Mouse (Mus musculus) myocyte (in vitro differentiated cells): ENCODE measurements around the gene Tdp1.

Source experiments
- CEBPB ChIP-seq: IDR thresholded peaks from 2 replicates; pipeline ENCODE4 v1.6.1; 2011; ENCODE audit warnings: mild to moderate bottlenecking, moderate library complexity; ENCODE audit not compliant: poor library complexity, insufficient read depth, severe bottlenecking
- E2F4 ChIP-seq: IDR thresholded peaks from one replicate; pipeline ENCODE4 v1.6.1; 2011; ENCODE audit warnings: mild to moderate bottlenecking, control low read depth, moderate library complexity; ENCODE audit not compliant: insufficient read depth
- MAX ChIP-seq: IDR thresholded peaks from one replicate; pipeline ENCODE4 v1.6.1; 2011; ENCODE audit warnings: low read depth, mild to moderate bottlenecking, control low read depth
- MYOG ChIP-seq, 3 experiments: IDR thresholded peaks; one replicate each; pipeline ENCODE4 v1.6.1; 2011; ENCODE audit warnings: control low read depth in 2 of 3, low read depth in 2 of 3, mild to moderate bottlenecking in 2 of 3; ENCODE audit not compliant: insufficient read length in 2 of 3, control insufficient read depth in 1 of 3, insufficient read depth in 1 of 3
- POLR2A ChIP-seq: IDR thresholded peaks from one replicate; pipeline ENCODE4 v1.6.1; 2011; ENCODE audit warnings: low read depth, mild to moderate bottlenecking, control low read depth, moderate library complexity; ENCODE audit not compliant: insufficient read length
- POLR2AphosphoS2 ChIP-seq: IDR thresholded peaks from one replicate; pipeline ENCODE4 v1.6.1; 2011; ENCODE audit warnings: low read depth, control low read depth; ENCODE audit not compliant: insufficient read length
- REST ChIP-seq: IDR thresholded peaks from one replicate; pipeline ENCODE4 v1.6.1; 2011; ENCODE audit warnings: mild to moderate bottlenecking, control low read depth, moderate library complexity; ENCODE audit not compliant: insufficient read depth, insufficient read length
- SRF ChIP-seq: IDR thresholded peaks from one replicate; pipeline ENCODE4 v1.6.1; 2011; ENCODE audit warnings: low read depth; ENCODE audit not compliant: control insufficient read depth, insufficient read length
- TCF12 ChIP-seq: IDR thresholded peaks from one replicate; pipeline ENCODE4 v1.6.1; 2011; ENCODE audit warnings: mild to moderate bottlenecking, control low read depth; ENCODE audit not compliant: poor library complexity, insufficient read depth, severe bottlenecking
- TCF3 ChIP-seq: IDR thresholded peaks from one replicate; pipeline ENCODE4 v1.6.1; 2011; ENCODE audit warnings: low read depth, control low read depth; ENCODE audit not compliant: insufficient read length
- USF1 ChIP-seq: IDR thresholded peaks from one replicate; pipeline ENCODE4 v1.6.1; 2011; ENCODE audit warnings: low read depth, mild to moderate bottlenecking, control low read depth, moderate library complexity

GRCm38 (mm10) chr12:99993146-99993890 lies 109.0 kb downstream of the Tdp1 start:
- no peak for TF ChIP-seq TCF3
- no peak for TF ChIP-seq USF1
- TF ChIP-seq POLR2A, result no peak
- TF ChIP-seq MYOG (IDR thresholded peaks at IDR 0.05; ENCODE audit: control insufficient read depth in 1 of 3, insufficient read depth in 1 of 3, insufficient read length in 2 of 3, low read depth in 2 of 3), result no peak
- no peak for TF ChIP-seq CEBPB
- no peak for TF ChIP-seq REST
- TF ChIP-seq MAX, result no peak
- no peak for TF ChIP-seq POLR2AphosphoS2
- TF ChIP-seq TCF12, result no peak
- no peak for TF ChIP-seq E2F4
- TF ChIP-seq SRF, result no peak
